Mouse (Mus musculus): ENCODE measurements at regions not wholly inside any gene's neighbourhood (a gene's known extent, or its start where the extent isn't known, plus 50 kb on each side); places are given as distances from the start of the nearest gene placed in this dataset.

GRCm38 (mm10) chr14:45781850-45782249 lies 123.9 kb upstream of the Ddhd1 start:
- H3K27me3 ChIP-seq (ENCODE audit: control insufficient read depth, insufficient read depth, insufficient read length): no peaks in the 10 kb centered on the region
- TF ChIP-seq MYOD1 (IDR thresholded peaks at IDR 0.05; ENCODE audit: control insufficient read depth, insufficient read length, low read depth): peak; percentile 93
- TF ChIP-seq MAX (IDR thresholded peaks at IDR 0.05): no peak
- no peaks in the 10 kb centered on the region for H3K79me3 ChIP-seq (ENCODE audit: low read depth)
- H3K79me2 ChIP-seq (ENCODE audit: control insufficient read depth, insufficient read depth): no peaks in the 10 kb centered on the region
- H3K36me3 ChIP-seq (ENCODE audit: control insufficient read depth, insufficient read depth): no peaks in the 10 kb centered on the region
- no peak overlapping the region for H3K4me3 ChIP-seq (ENCODE audit: insufficient read depth, poor library complexity, severe bottlenecking)
- H3ac ChIP-seq (ENCODE audit: control insufficient read depth, insufficient read length, low read depth): no peak overlapping the region

DNA sequence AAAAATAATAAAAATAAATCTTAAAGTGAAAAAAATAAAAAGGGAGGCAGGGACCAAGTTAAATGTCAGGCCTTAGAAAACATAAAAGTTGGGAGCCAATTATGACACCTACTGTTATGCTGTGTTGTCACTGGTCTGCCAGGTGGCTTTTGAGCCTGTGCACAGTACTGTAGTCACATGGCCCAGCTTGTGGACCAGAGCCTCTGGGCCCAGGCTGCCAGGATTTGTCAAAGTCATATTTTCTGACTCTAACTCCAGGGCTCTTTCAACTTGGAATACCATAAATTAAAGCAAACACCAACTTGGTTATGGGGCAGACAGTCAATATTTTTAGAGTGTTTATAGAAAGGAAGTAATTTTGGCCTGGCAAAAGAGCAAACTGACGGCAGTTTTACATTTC lies 137.0 kb upstream of the Ddhd1 start:
- H3K27me3 ChIP-seq (ENCODE audit: control insufficient read depth, insufficient read depth, insufficient read length): no peaks in the 10 kb centered on the region
- TF ChIP-seq FOSL1 (IDR thresholded peaks at IDR 0.05; ENCODE audit: insufficient read depth, low read length, poor library complexity, severe bottlenecking): no peak
- TF ChIP-seq MYOG (IDR thresholded peaks at IDR 0.05; ENCODE audit: control insufficient read depth, extremely low read depth, insufficient read length): no peak
- no peak for TF ChIP-seq USF1 (IDR thresholded peaks at IDR 0.05; ENCODE audit: low read depth)
- no peak for TF ChIP-seq CEBPB (IDR thresholded peaks at IDR 0.05; ENCODE audit: low read depth)
- no peak for TF ChIP-seq MAX (IDR thresholded peaks at IDR 0.05)

DNA sequence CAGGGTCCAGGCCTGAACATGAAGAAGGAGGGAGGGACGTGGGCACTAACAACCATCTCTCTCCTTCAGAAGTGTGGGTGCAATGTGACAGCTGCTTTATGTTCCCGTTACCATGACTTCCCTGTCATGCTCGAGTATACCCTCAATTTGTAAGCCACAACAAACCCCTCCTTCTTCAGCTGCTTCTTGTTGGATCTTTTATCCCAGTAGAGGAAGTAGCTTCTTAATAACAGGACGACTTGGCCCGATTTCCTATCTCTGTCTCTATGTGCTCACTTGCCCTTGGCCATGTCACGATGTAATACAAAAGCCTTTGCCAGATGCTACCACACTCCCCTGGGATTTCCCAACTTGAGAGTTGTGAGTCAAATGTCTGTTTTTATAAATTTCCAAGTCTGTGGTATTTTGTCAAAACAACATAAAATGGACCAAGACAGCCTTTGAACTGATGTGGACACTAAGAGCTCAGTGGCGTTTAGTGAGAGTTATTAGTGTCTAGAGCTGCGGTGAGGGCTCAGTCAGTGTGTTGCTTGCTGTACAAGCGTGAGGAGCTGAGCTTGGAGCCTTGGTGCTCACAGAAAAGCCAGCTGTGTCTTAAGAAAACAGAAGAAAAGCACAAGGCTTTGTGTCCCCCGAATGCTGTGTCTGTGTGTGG lies 138.8 kb upstream of the Ddhd1 start:
- no peak overlapping the region for H3ac ChIP-seq (ENCODE audit: control insufficient read depth, insufficient read length, low read depth)
- H3K79me2 ChIP-seq (ENCODE audit: control insufficient read depth, insufficient read depth): no peaks in the 10 kb centered on the region
- no peaks in the 10 kb centered on the region for H3K27me3 ChIP-seq (ENCODE audit: control insufficient read depth, insufficient read depth, insufficient read length)
- TF ChIP-seq CEBPB (IDR thresholded peaks at IDR 0.05; ENCODE audit: low read depth) (peak; percentile 36), MYOD1 (IDR thresholded peaks at IDR 0.05; ENCODE audit: control insufficient read depth, insufficient read length, low read depth) (peak; percentile 4), CTCF (IDR thresholded peaks at IDR 0.05; ENCODE audit: control insufficient read depth, insufficient read depth, insufficient read length) (no peak)
- no peak overlapping the region for H3K4me3 ChIP-seq (ENCODE audit: insufficient read depth, poor library complexity, severe bottlenecking)
- H3K36me3 ChIP-seq (ENCODE audit: control insufficient read depth, insufficient read depth): no peaks in the 10 kb centered on the region
- no peaks in the 10 kb centered on the region for H3K79me3 ChIP-seq (ENCODE audit: low read depth)

More for the DNA sequence above, 137.0 kb upstream of the Ddhd1 start:
- H3ac ChIP-seq (ENCODE audit: control insufficient read depth, insufficient read length, low read depth): no peak overlapping the region
- no peaks in the 10 kb centered on the region for H3K79me3 ChIP-seq (ENCODE audit: low read depth)
- no peaks in the 10 kb centered on the region for H3K79me2 ChIP-seq (ENCODE audit: control insufficient read depth, insufficient read depth)
- H3K36me3 ChIP-seq (ENCODE audit: control insufficient read depth, insufficient read depth): no peaks in the 10 kb centered on the region
- H3K4me3 ChIP-seq (ENCODE audit: insufficient read depth, poor library complexity, severe bottlenecking): no peak overlapping the region

GRCm38 (mm10) chr14:45797320-45797696 lies 139.4 kb upstream of the Ddhd1 start:
- H3K36me3 ChIP-seq (ENCODE audit: control insufficient read depth, insufficient read depth): no peaks in the 10 kb centered on the region
- H3K27me3 ChIP-seq (ENCODE audit: control insufficient read depth, insufficient read depth, insufficient read length): no peaks in the 10 kb centered on the region
- TF ChIP-seq CEBPB (IDR thresholded peaks at IDR 0.05; ENCODE audit: low read depth): no peak
- TF ChIP-seq CTCF (IDR thresholded peaks at IDR 0.05; ENCODE audit: control insufficient read depth, insufficient read depth, insufficient read length): no peak
- no peak for TF ChIP-seq MYOG (IDR thresholded peaks at IDR 0.05; ENCODE audit: control insufficient read depth, extremely low read depth, insufficient read length)

DNA sequence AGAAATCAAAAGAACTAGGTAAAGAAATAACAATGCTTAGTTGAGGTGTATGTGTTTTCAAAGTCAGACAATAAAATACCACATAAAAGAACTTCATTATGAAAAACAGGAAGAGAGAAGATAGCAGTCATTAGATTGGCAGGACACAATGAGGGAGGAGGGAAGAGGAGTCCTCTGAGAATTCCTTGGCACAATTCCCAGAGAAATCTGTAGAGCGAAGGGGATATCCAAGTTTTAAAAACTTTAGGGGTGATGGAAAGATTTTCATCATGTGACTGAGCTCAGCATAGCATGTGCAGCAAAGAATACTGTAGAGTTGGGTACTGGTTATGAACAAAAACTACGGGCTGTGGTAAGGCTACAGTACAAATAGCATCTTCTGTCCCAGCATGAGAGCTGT lies 141.3 kb upstream of the Ddhd1 start:
- Histone ChIP-seq H3ac (ENCODE audit: control insufficient read depth, insufficient read length, low read depth) (no peak overlapping the region), H3K27me3 (ENCODE audit: control insufficient read depth, insufficient read depth, insufficient read length) (no peaks in the 10 kb centered on the region), H3K79me3 (ENCODE audit: low read depth) (no peaks in the 10 kb centered on the region), H3K79me2 (ENCODE audit: control insufficient read depth, insufficient read depth) (no peaks in the 10 kb centered on the region), H3K36me3 (ENCODE audit: control insufficient read depth, insufficient read depth) (no peaks in the 10 kb centered on the region), H3K4me3 (ENCODE audit: insufficient read depth, poor library complexity, severe bottlenecking) (no peak overlapping the region)
- TF ChIP-seq MYOD1 (IDR thresholded peaks at IDR 0.05; ENCODE audit: control insufficient read depth, insufficient read length, low read depth) (no peak), CTCF (IDR thresholded peaks at IDR 0.05; ENCODE audit: control insufficient read depth, insufficient read depth, insufficient read length) (no peak), MAX (IDR thresholded peaks at IDR 0.05) (no peak), CEBPB (IDR thresholded peaks at IDR 0.05; ENCODE audit: low read depth) (no peak), USF1 (IDR thresholded peaks at IDR 0.05; ENCODE audit: low read depth) (no peak), MYOG (IDR thresholded peaks at IDR 0.05; ENCODE audit: control insufficient read depth, extremely low read depth, insufficient read length) (no peak), FOSL1 (IDR thresholded peaks at IDR 0.05; ENCODE audit: insufficient read depth, low read length, poor library complexity, severe bottlenecking) (no peak)

More at GRCm38 (mm10) chr14:45797320-45797696, 139.4 kb upstream of the Ddhd1 start:
- Histone ChIP-seq H3K79me2 (ENCODE audit: control insufficient read depth, insufficient read depth) (no peaks in the 10 kb centered on the region), H3ac (ENCODE audit: control insufficient read depth, insufficient read length, low read depth) (no peak overlapping the region), H3K4me3 (ENCODE audit: insufficient read depth, poor library complexity, severe bottlenecking) (no peak overlapping the region), H3K79me3 (ENCODE audit: low read depth) (no peaks in the 10 kb centered on the region)

DNA sequence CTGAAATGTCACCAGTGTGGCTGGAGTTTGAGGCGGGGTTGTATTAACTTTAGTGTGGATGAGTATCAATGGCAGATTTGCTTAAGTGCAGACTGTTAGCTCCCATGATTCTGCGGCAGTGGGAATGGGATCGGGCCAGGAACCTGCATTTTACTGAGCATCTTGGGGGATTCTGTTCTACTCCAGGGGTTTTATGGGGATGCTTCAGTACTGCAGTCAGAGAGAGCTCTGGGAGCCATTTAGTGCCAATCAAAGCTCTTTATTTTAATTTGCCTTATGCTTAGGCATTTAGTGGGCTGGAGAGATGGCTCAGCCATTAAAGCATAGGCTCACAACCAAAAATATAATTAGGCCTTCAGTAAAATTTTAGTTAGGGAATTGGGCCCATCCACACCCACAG lies 148.0 kb upstream of the Ddhd1 start:
- no peak overlapping the region for H3K4me3 ChIP-seq (ENCODE audit: insufficient read depth, poor library complexity, severe bottlenecking)
- TF ChIP-seq CTCF (IDR thresholded peaks at IDR 0.05; ENCODE audit: control insufficient read depth, insufficient read depth, insufficient read length) (no peak), FOSL1 (IDR thresholded peaks at IDR 0.05; ENCODE audit: insufficient read depth, low read length, poor library complexity, severe bottlenecking) (no peak), MYOG (IDR thresholded peaks at IDR 0.05; ENCODE audit: control insufficient read depth, extremely low read depth, insufficient read length) (no peak), USF1 (IDR thresholded peaks at IDR 0.05; ENCODE audit: low read depth) (no peak), CEBPB (IDR thresholded peaks at IDR 0.05; ENCODE audit: low read depth) (no peak), MYOD1 (IDR thresholded peaks at IDR 0.05; ENCODE audit: control insufficient read depth, insufficient read length, low read depth) (no peak), MAX (IDR thresholded peaks at IDR 0.05) (no peak)
- no peaks in the 10 kb centered on the region for H3K79me2 ChIP-seq (ENCODE audit: control insufficient read depth, insufficient read depth)
- H3K36me3 ChIP-seq (ENCODE audit: control insufficient read depth, insufficient read depth): no peaks in the 10 kb centered on the region
- H3ac ChIP-seq (ENCODE audit: control insufficient read depth, insufficient read length, low read depth): no peak overlapping the region
- no peaks in the 10 kb centered on the region for H3K79me3 ChIP-seq (ENCODE audit: low read depth)
- no peaks in the 10 kb centered on the region for H3K27me3 ChIP-seq (ENCODE audit: control insufficient read depth, insufficient read depth, insufficient read length)
